Mouse (Mus musculus) spleen, postnatal 14 days (tissue): ENCODE data around the gene Fam171a2.

Source experiments
- DNase-seq, 2 experiments: peaks; one replicate each; pipeline ENCODE4 v3.0.0; 2021 to 2022; ENCODE audit warnings: low spot score in 2 of 2

Gene Fam171a2

GRCm38 (mm10) chr11:102434816-102435705 is 12.4 kb downstream of the Fam171a2 start:
- no peak for DNase-seq

- peak; percentile 73 to 87 for DNase-seq
Measured at GRCm38 (mm10) chr11:102434406-102434805, 13.1 kb downstream of the Fam171a2 start.

DNA sequence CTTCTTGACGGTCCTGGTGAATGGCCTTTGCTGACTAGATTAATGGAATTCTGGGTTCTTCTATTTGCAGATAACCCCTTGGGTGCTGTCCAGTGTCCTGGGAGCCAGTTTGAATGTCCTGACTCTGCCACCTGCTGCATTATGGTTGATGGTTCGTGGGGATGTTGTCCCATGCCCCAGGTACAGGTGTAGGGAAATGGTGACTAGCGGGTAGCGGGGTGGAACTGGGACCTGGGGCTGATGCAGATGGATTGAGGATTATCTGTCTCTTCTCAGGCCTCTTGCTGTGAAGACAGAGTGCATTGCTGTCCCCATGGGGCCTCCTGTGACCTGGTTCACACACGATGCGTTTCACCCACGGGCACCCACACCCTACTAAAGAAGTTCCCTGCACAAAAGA is 13.6 kb downstream of the Fam171a2 start:
- no peak for DNase-seq

DNA sequence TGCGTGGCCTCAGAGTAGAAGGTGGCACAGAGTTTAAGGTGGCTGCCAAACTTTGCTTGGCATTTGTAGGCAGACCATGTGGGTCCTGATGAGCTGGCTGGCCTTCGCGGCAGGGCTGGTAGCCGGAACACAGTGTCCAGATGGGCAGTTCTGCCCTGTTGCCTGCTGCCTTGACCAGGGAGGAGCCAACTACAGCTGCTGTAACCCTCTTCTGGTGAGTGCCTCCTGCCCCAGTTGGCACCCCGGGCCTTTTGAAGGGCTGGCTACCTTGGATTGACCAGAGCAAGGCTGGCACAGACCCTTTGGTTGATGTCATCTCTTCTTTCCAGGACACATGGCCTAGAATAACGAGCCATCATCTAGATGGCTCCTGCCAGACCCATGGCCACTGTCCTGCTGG is 14.6 kb downstream of the Fam171a2 start:
- no peak for DNase-seq

DNA sequence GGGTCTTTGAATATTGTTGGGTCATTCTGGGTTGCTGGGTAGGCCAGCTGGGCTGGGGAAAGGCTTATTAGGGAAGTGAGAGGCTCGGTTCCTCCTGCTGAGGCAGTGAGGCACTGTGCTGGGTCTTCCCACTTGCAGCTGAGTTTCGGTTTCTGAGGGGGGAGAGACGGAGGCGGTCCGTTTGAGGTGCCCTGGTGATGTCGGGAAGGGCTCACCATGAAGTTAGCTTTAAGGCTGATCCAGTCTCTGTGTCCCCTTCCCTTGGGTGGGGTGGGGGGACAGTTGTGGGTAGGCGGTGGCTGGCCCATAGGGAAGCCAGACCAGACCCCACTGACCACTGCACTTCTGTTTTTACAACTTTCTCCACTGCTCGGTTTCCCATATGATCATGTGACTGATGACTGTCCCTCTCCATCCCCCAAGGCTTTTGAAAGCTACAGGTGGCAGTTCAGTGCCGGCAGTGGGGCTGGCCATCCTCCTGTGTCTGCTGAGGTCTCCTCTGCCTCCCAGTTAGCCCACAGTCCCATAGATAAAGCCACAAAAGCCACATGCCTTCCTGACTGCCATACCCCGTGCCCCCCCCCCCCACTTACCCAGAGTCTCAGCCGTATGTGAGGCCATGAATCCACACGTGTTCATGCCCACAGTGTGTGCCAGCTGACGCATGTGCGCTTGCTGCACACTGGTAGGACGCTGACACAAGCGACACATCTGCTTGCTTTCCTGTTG is 15.2 kb downstream of the Fam171a2 start:
- DNase-seq, result peak in 1 of 2 experiments; percentile 55

GRCm38 (mm10) chr11:102431728-102432114 is 15.8 kb downstream of the Fam171a2 start:
- DNase-seq, result no peak

GRCm38 (mm10) chr11:102431018-102431645 is 16.4 kb downstream of the Fam171a2 start:
- DNase-seq, result peak; percentile 64 to 79

GRCm38 (mm10) chr11:102430121-102431017 is 17.1 kb downstream of the Fam171a2 start, which contains the start of gene Grn:
Gene Grn, plus strand, starts transcription at chr11:102430315.
- peak; percentile 59 to 67 for DNase-seq

DNA sequence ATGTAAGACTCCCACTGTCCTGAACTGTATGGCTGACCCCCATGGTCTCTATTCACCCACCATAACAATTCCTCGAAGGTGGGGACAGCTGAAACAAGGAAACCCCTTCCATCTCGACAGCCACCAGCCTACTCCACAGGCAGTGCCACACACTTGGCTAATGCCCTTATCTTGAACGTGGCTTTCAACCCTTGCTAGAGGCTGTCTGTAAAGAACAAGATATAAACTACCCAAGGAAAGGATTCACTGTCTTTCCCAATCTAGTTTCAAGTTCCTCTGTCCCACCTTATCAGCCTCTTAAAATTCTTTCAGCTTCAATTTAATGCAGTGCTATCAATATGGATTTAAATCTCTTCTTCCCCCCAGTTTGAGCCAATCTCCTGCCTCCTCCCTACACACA is 17.9 kb downstream of the Fam171a2 start:
- DNase-seq, result no peak

DNA sequence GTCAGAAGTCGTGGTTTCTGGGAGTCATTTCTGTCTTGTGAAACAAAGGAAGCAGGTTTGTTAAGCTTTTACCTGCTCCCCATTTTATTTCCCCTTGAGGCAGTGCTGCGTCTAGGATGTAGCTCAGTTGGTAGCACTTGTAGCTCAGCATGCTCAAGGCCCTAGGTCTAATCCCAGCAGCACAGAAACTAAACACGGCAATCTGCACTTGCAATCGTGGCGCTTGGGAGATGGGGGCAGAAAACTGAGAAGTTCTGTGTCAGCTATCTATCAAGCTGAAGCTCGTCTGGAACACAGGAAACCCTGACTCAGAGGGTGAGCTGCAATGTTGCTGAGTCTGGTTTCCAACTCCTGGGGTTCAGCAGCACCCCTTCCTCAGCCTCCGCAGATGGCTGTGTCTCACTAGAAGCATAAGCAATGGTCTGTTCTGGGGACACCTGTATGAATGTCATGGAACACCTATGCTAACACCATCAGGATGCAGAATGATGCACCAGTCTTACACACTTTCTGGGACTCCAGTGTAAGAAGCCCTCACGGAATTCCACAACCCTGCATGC is 18.4 kb downstream of the Fam171a2 start:
- no peak for DNase-seq

DNA sequence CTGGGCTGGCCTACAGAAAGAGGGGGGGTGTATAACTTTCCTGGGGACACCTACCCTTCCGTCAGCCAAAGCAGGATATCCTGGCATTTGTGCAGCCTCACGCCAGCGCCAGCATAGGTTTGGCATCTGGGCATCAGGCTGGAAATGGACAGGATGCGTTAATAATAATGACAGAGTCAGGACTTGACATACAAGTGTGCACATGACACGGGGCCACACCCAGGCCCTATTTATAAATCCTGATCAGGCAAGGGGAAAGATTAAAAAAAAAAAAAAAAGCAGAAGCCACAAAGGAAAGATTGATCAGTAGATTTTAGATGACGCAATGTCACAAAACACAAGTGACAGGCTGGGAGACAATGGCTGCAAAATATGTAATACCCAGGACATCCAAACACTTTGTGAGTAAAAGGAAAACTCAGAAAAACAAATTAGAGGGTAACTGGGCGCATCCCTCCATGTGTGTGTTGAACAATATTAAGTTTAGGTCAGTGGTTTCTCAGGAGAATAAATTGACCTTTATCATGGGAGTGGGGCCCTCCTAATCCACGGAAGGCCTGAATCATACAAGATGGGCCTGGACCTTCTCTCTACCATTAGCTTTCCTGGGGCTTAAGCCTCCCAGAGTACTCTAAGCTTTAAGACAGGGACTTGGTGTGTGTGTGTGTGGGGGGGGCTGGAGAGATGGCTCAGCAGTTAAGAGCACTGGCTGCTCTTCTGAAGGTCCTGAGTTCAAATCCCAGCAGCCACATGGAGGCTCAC is 21.7 kb downstream of the Fam171a2 start:
- DNase-seq, result no peak

GRCm38 (mm10) chr11:102424666-102425065 is 22.8 kb downstream of the Fam171a2 start:
- peak in 1 of 2 experiments; percentile 4 for DNase-seq

DNA sequence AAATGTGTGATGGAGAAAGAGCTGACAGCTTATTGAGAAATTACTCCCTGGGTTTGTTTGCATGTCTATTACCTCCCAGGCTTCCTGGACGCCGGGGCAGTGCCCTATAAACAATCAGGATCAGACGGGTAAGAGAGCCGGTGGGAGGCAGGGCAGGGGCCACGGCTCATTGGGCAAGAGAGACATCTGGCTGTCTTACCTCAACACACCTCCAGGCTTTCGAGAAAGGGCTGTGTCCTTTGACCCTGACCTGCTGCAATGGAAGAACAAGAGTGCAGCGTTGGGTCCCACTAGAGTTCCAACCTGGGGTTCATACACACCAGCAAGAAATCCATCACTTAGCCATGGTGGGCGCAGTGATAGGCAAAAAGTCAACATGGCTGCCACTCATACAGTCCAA is 25.9 kb downstream of the Fam171a2 start:
- no peak for DNase-seq

GRCm38 (mm10) chr11:102418887-102419286 is 28.6 kb downstream of the Fam171a2 start:
- no peak for DNase-seq

DNA sequence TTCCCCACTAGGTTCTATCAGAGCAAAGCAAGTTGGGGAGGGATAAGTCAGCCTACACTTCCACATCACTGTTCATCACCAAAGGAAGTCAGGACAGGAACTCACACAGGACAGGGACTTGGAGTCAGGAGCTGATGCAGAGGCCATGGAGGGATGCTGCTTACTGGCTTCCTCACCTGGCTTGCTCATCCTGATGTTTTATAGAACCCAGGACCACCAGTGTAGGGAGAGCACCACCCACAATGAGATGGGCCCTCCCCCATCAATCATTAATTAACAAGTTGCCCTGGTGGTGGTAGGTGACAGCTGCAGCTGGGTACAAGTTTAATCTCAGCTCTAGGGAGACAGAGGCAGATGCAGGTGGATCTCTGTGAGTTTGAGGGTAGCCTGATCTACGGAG is 30.3 kb downstream of the Fam171a2 start:
- peak in 1 of 2 experiments; percentile 4 for DNase-seq

GRCm38 (mm10) chr11:102415034-102415802 is 32.3 kb downstream of the Fam171a2 start:
- no peak for DNase-seq

- DNase-seq, result peak in 1 of 2 experiments; percentile 3
Measured at GRCm38 (mm10) chr11:102413059-102413458, 34.4 kb downstream of the Fam171a2 start.

- peak; percentile 80 to 90 for DNase-seq
Measured at GRCm38 (mm10) chr11:102411704-102412103, 35.8 kb downstream of the Fam171a2 start.

GRCm38 (mm10) chr11:102411061-102411460 is 36.4 kb downstream of the Fam171a2 start:
- no peak for DNase-seq
